Mouse (Mus musculus) MEL (cell line): Measurements from ENCODE around the gene Grb10.

Experiments
- CTCF ChIP-seq, 3 experiments: IDR thresholded peaks in 2 of 3; conservative IDR thresholded peaks in 1 of 3; 2 replicates each; pipeline ENCODE4 v1.5.1; 2011 to 2012; ENCODE audit warnings: low read length in 3 of 3, low read depth in 2 of 3, mild to moderate bottlenecking in 2 of 3, improper control_type of control experiment in 1 of 3, inconsistent platforms in 1 of 3, mixed read lengths in 1 of 3, moderate library complexity in 1 of 3; ENCODE audit not compliant: control insufficient read depth in 1 of 3, insufficient read depth in 1 of 3, poor library complexity in 1 of 3, severe bottlenecking in 1 of 3
- E2F4 ChIP-seq: IDR thresholded peaks from 2 replicates; pipeline ENCODE4 v1.6.1; 2011; ENCODE audit warnings: low read depth, low read length, improper control_type of control experiment, borderline replicate concordance
- ELF1 ChIP-seq: IDR thresholded peaks from 2 replicates; pipeline ENCODE4 v1.6.1; 2014; ENCODE audit warnings: low read depth, mild to moderate bottlenecking, inconsistent platforms, low read length, improper control_type of control experiment, moderate library complexity
- EP300 ChIP-seq, 2 experiments: IDR thresholded peaks; 2 replicates each; pipeline ENCODE4 v1.6.1; 2011; ENCODE audit warnings: improper control_type of control experiment in 2 of 2, low read length in 2 of 2, low read depth in 1 of 2, mild to moderate bottlenecking in 1 of 2
- ETS1 ChIP-seq: IDR thresholded peaks from 2 replicates; pipeline ENCODE4 v1.6.1; 2012; ENCODE audit warnings: low read depth, mild to moderate bottlenecking, inconsistent platforms, low read length, improper control_type of control experiment, moderate library complexity
- GATA1 ChIP-seq: IDR thresholded peaks from 2 replicates; pipeline ENCODE4 v1.6.1; 2011; ENCODE audit warnings: low read depth, low read length, improper control_type of control experiment
- HCFC1 ChIP-seq: IDR thresholded peaks from 2 replicates; pipeline ENCODE4 v1.6.1; 2012; ENCODE audit warnings: low read depth, mild to moderate bottlenecking, inconsistent platforms, low read length, improper control_type of control experiment, moderate library complexity
- JUND ChIP-seq: IDR thresholded peaks from 2 replicates; pipeline ENCODE4 v1.6.1; 2011; ENCODE audit warnings: low read depth, mild to moderate bottlenecking, improper control_type of control experiment, low read length
- MAZ ChIP-seq: IDR thresholded peaks from 2 replicates; pipeline ENCODE4 v1.6.1; 2012; ENCODE audit warnings: low read depth, mild to moderate bottlenecking, inconsistent platforms, low read length, improper control_type of control experiment
- POLR2A ChIP-seq, 2 experiments: IDR thresholded peaks; 2 replicates each; pipeline ENCODE4 v1.6.1; 2011 to 2012; ENCODE audit warnings: low read length in 2 of 2, mild to moderate bottlenecking in 2 of 2, control low read depth in 1 of 2, improper control_type of control experiment in 1 of 2, low read depth in 1 of 2, moderate library complexity in 1 of 2; ENCODE audit not compliant: control insufficient read depth in 1 of 2, insufficient read depth in 1 of 2, poor library complexity in 1 of 2
- POLR2AphosphoS2 ChIP-seq: IDR thresholded peaks from 2 replicates; pipeline ENCODE4 v1.6.1; 2011; ENCODE audit warnings: low read length, improper control_type of control experiment
- TCF12 ChIP-seq: IDR thresholded peaks from 2 replicates; pipeline ENCODE4 v1.6.1; 2014; ENCODE audit warnings: low read depth, mild to moderate bottlenecking, inconsistent platforms, low read length, improper control_type of control experiment, moderate library complexity

- TF ChIP-seq POLR2A (IDR thresholded peaks at IDR 0.05; ENCODE audit: control insufficient read depth in 1 of 2, insufficient read depth in 1 of 2, low read depth in 1 of 2, low read length in 2 of 2, poor library complexity in 1 of 2) (no peak), HCFC1 (no peak), GATA1 (no peak), EP300 (IDR thresholded peaks at IDR 0.05; ENCODE audit: low read depth in 1 of 2, low read length in 2 of 2) (no peak), CTCF (IDR thresholded peaks at IDR 0.05 in 2 of 3, conservative IDR thresholded peaks at IDR 0.05 in 1 of 3; ENCODE audit: control insufficient read depth in 1 of 3, insufficient read depth in 1 of 3, low read depth in 2 of 3, low read length in 3 of 3, poor library complexity in 1 of 3, severe bottlenecking in 1 of 3) (no peak), ETS1 (no peak), MAZ (no peak), TCF12 (no peak), POLR2AphosphoS2 (no peak), ELF1 (no peak), JUND (no peak), E2F4 (no peak)
Observed at GRCm38 (mm10) chr11:11934808-11935207, 103.7 kb downstream of the Grb10 start.
